Mouse (Mus musculus) G1E (cell line): ENCODE measurements at regions not wholly inside any gene's neighbourhood (a gene's known extent, or its start where the extent isn't known, plus 50 kb on each side); places are given as distances from the start of the nearest gene placed in this dataset.
"Not testable (repeated sequence)": the region's sequence is repeated elsewhere in the genome, so short reads cannot be mapped to it uniquely, and the experiment has no call there.

Experiments used
- ATAC-seq: 2 replicates; pipeline ENCODE4 v1.8.0; 2016; ENCODE audit warnings: mild to moderate bottlenecking; ENCODE audit not compliant: insufficient number of reproducible peaks, poor library complexity, low FRiP score, severe bottlenecking; ENCODE audit errors: extremely low read depth
- DNase-seq: peaks from one replicate; pipeline ENCODE4 v3.0.0; 2012; ENCODE audit warnings: low spot score
- H3K27me3 ChIP-seq: 2 replicates; pipeline ENCODE4 v1.6.1; 2012; ENCODE audit warnings: mild to moderate bottlenecking, low read length, inconsistent platforms; ENCODE audit not compliant: insufficient read depth
- H3K36me3 ChIP-seq: replicated peaks from 2 replicates; pipeline ENCODE3; 2012; ENCODE audit warnings: mild to moderate bottlenecking, inconsistent platforms
- H3K4me1 ChIP-seq: 2 replicates; pipeline ENCODE4 v1.6.1; 2012; ENCODE audit warnings: low read depth, low read length, inconsistent platforms, mixed read lengths; ENCODE audit not compliant: insufficient read depth
- H3K4me3 ChIP-seq: 2 replicates; pipeline ENCODE4 v1.5.1; 2012; ENCODE audit warnings: low read depth, mild to moderate bottlenecking, inconsistent platforms, low read length, moderate library complexity, mixed read lengths
- H3K9me3 ChIP-seq: replicated peaks from 2 replicates; pipeline ENCODE4 v1.6.1; 2012; ENCODE audit warnings: inconsistent platforms
- CTCF ChIP-seq: IDR thresholded peaks from 2 replicates; pipeline ENCODE4 v1.5.1; 2012; ENCODE audit warnings: low read depth, low read length, inconsistent platforms, mixed read lengths
- GATA1 ChIP-seq: IDR thresholded peaks from 2 replicates; pipeline ENCODE4 v1.6.1; 2012; ENCODE audit warnings: borderline replicate concordance, low read length, inconsistent platforms, mixed read lengths
- GATA2 ChIP-seq: IDR thresholded peaks from 2 replicates; pipeline ENCODE4 v1.6.1; 2012; ENCODE audit warnings: low read depth, low read length, inconsistent platforms, borderline replicate concordance
- POLR2AphosphoS5 ChIP-seq: IDR thresholded peaks from 2 replicates; pipeline ENCODE4 v1.6.1; 2012; ENCODE audit warnings: low read depth, low read length, inconsistent platforms; ENCODE audit not compliant: insufficient replicate concordance
- TAL1 ChIP-seq: conservative IDR thresholded peaks from 2 replicates; pipeline ENCODE4 v1.6.1; 2012; ENCODE audit warnings: low read depth, low read length, inconsistent platforms, mixed read lengths

DNA sequence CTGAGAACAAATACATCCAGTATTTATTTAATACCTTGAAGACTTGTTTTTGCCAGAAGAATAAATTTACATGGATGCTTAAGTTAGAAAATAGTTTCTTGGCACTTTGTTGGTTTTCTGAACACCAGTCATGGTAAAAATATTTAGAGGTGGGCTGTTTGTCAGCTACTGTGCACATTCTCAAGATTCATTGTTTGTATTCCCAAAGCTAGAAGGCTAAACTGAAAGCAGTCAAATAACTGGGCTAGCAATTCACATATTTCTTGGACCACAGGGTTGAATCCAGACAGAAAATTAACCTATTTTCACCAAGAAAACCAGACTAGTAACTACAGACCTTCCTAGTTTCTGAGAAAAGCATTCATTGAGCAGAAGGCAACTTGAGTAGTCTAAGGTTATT is 488.1 kb upstream of the Klf6 start:
- no peaks in the 10 kb centered on the region for H3K4me1 ChIP-seq
- H3K36me3 ChIP-seq = no peaks in the 10 kb centered on the region
- H3K9me3 ChIP-seq = no peaks in the 10 kb centered on the region
- no peaks in the 10 kb centered on the region for H3K27me3 ChIP-seq
- DNase-seq (no peak), ATAC-seq (no peak)
- H3K4me3 ChIP-seq = no peak overlapping the region
- TF ChIP-seq TAL1 (no peak), POLR2AphosphoS5 (no peak), CTCF (no peak), GATA2 (no peak), GATA1 (no peak)

DNA sequence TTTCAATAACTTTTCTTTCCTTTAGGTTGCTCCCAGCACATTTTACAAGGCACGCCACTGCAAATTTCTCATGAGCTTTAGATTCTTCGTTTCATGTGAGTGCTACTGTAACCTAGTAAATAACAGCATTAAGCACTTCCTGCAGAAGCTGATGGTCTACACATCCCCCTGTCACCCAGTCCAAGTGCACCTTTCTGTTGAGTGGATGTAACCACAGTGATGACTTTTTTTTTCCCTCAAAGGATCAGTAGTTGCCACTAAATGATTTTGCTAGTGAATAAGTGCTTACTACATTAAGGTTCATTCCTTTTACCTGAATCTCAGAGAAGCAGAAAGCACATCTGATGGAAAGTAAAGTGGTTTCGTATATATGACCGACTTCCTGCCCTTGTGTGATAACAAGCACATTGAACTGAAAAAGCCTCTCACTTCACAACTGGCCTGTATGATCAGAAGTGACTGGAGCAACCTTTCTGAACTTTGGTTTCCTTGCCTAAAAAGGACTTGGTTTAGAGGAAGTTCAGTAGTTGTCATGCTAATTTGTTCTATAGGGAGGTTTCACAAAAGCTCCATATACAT is 453.0 kb upstream of the Klf6 start:
- no peaks in the 10 kb centered on the region for H3K9me3 ChIP-seq
- H3K4me1 ChIP-seq = no peaks in the 10 kb centered on the region
- no peak overlapping the region for H3K4me3 ChIP-seq
- ATAC-seq (no peak), DNase-seq (no peak)
- no peaks in the 10 kb centered on the region for H3K36me3 ChIP-seq
- TF ChIP-seq GATA2 (no peak), POLR2AphosphoS5 (no peak), GATA1 (no peak), CTCF (no peak), TAL1 (no peak)
- H3K27me3 ChIP-seq = no peaks in the 10 kb centered on the region

DNA sequence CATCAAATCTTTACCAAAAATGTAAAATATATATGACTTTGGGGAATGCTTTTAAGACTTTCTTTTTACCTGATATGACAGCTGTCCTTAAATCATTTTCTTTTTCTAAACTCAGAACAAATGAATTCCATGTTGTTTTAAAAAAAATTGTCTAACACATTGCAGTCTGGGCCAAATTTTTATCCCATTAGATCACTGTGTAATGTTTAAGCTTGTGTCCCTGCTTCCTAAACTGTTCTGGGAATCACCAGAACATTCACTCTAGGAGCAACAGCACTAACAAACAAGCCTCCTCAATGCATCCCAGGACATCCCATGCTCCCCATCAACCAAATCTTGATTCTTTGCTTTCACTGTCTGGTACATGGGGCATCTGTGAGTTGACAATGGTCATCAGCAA is 449.2 kb upstream of the Klf6 start:
- DNase-seq = no peak

GRCm38 (mm10) chr13:5413009-5413408 is 448.3 kb upstream of the Klf6 start:
- H3K4me1 ChIP-seq, DNase-seq, H3K4me3 ChIP-seq, ATAC-seq, H3K36me3 ChIP-seq, H3K27me3 ChIP-seq, H3K9me3 ChIP-seq: not testable (repeated sequence)

More for the DNA sequence above, 449.2 kb upstream of the Klf6 start:
- no peaks in the 10 kb centered on the region for H3K4me1 ChIP-seq
- no peak overlapping the region for H3K4me3 ChIP-seq
- TF ChIP-seq GATA1 = no peak
- TF ChIP-seq CTCF = no peak
- H3K9me3 ChIP-seq = no peaks in the 10 kb centered on the region
- ATAC-seq = no peak
- H3K36me3 ChIP-seq = no peaks in the 10 kb centered on the region
- H3K27me3 ChIP-seq = no peaks in the 10 kb centered on the region

GRCm38 (mm10) chr13:5424110-5424509 is 437.2 kb upstream of the Klf6 start:
- no peaks in the 10 kb centered on the region for H3K27me3 ChIP-seq
- no peak for ATAC-seq
- no peak for TF ChIP-seq GATA2
- TF ChIP-seq POLR2AphosphoS5 = no peak
- TF ChIP-seq TAL1 = no peak
- no peak for TF ChIP-seq CTCF
- TF ChIP-seq GATA1 = no peak
- H3K4me3 ChIP-seq = no peak overlapping the region
- no peak for DNase-seq
- H3K4me1 ChIP-seq = no peaks in the 10 kb centered on the region
- H3K9me3 ChIP-seq = no peaks in the 10 kb centered on the region
- H3K36me3 ChIP-seq = no peaks in the 10 kb centered on the region

DNA sequence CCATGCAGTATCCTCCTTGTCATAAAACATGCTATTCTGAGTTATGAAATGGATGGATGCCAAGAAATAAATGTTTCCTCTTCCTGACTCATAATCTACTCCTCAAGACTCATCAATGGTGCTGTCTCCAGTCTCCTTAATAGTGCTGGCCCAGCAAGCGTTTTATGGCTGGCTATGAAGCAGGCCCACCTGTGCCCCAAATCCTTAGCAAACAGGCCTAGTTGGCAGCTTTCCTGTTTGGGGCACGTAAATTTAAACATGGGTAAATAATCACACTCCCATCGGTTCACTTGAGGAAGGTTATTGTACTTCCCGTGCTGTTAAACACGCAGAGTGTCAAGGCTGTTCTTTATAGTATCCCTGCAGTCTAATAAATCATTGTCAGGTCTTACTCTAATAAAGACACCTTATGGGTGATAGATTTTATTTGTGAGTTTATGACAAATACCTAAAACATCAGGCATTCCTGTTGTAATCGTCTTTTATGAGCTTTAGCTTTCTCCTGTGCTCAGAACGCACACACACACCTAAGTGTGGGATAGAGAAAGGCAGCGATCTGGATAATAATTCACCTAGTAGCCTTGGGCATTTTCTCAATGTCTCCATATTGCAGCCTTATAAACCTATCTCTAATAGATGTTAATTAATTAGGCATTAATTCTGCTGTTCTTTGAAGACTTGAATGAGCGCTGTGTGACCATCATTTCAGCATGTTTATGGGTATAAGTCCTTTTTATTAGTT is 435.6 kb upstream of the Klf6 start:
- Histone ChIP-seq H3K36me3 (no peaks in the 10 kb centered on the region), H3K9me3 (no peaks in the 10 kb centered on the region), H3K4me3 (no peak overlapping the region), H3K4me1 (no peaks in the 10 kb centered on the region), H3K27me3 (no peaks in the 10 kb centered on the region)
- no peak for ATAC-seq
- no peak for DNase-seq
- TF ChIP-seq CTCF = no peak
- no peak for TF ChIP-seq GATA2
- no peak for TF ChIP-seq GATA1
- TF ChIP-seq TAL1 = no peak
- no peak for TF ChIP-seq POLR2AphosphoS5

- no peak overlapping the region for H3K4me3 ChIP-seq
- no peaks in the 10 kb centered on the region for H3K9me3 ChIP-seq
- DNase-seq (no peak), ATAC-seq (no peak)
- H3K27me3 ChIP-seq = no peaks in the 10 kb centered on the region
- no peaks in the 10 kb centered on the region for H3K36me3 ChIP-seq
- H3K4me1 ChIP-seq = no peaks in the 10 kb centered on the region
- TF ChIP-seq TAL1 = no peak
- no peak for TF ChIP-seq CTCF
- TF ChIP-seq GATA2 = no peak
- TF ChIP-seq GATA1 = no peak
- no peak for TF ChIP-seq POLR2AphosphoS5
These were observed 427.6 kb upstream of the Klf6 start for GRCm38 (mm10) chr13:5433652-5434051.
